Mouse (Mus musculus) heart, postnatal 0 days (tissue): ENCODE results near the gene B230217C12Rik.

ENCODE experiments used
- CTCF ChIP-seq: IDR thresholded peaks from 2 replicates; pipeline ENCODE4 v1.5.1; 2016; ENCODE audit warnings: antibody characterized with exemption, control low read depth, low read depth
- EP300 ChIP-seq: IDR thresholded peaks from 2 replicates; pipeline ENCODE4 v1.6.1; 2016; ENCODE audit warnings: antibody characterized with exemption, low read depth

DNA sequence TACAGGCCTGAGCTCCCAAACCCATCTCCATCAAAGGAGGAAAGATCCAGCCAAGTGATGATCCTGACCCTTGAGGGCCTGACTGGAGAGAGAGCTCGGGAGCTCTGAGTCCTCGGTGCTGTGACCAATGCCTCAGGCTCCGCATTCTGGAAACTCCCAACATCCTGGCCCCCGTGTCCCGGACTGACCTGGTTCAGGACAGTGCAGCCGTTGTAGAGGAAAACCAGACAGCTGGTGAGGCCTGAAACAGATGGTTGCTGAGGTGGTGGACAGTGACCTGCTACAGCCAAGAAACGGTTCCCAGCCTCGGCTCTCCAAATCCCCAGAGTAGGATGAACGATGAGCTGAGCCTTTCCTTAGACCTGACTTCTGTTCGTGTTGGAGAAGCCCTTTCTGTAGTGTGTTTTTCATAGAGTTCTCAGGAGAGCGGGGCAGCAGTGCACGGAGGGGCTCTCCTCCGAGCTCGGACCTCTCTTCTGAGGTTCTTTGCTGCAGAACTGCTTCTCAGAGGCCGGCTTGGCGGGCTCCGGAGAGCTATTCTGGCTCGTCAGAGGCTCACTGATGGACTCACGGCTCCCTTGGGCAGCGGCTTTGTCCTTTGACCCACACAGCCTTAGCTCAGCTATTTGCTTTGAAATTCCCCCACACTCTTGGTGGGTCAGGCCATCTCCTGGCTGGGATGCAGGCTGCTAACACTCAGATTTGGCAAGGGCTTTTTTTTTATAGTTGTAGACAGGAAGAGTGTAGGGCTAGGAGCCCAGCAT, 17.6 kb upstream of the B230217C12Rik start:
- no peak for TF ChIP-seq EP300
- TF ChIP-seq CTCF = no peak
